Mouse (Mus musculus) heart, postnatal 10 days (tissue): ENCODE data around the gene Pmepa1. TPM values are rescaled to one million over a fixed set of nuclear protein-coding genes. Genes with fewer than 3 reads are reported as not detected.

Experiments used
- DNase-seq, 2 experiments: peaks; one replicate each; pipeline ENCODE4 v3.0.0; 2021
- intact Hi-C: fragments of 180-260 bp; cut with DNase I; formaldehyde crosslinking; loops from one replicate; pipeline ENCODE4 v1.15.1; 2025
- total RNA-seq, 2 experiments: library from RNA; stranded (reverse); gene quantifications; 2 replicates each; pipeline ENCODE4 v1.2.3; 2021

Pmepa1 gene
- total RNA-seq = 10 to 100 TPM; 55.1 to 57.2 TPM

GRCm38 (mm10) chr2:173276409-173276808 is at the start of gene Pmepa1:
TSS of gene Pmepa1 (minus strand) at chr2:173276533.
- DNase-seq = peak; percentile 93 to 96

GRCm38 (mm10) chr2:173321754-173322153 is 45.4 kb upstream of the Pmepa1 start:
- intact Hi-C loops = no loop called here

More at GRCm38 (mm10) chr2:173276409-173276808, at the start of gene Pmepa1:
- intact Hi-C loops = loop anchor here (2.0 to 5.0 kb wide), 2 partner anchors 58 to 176 kb away; no protein-coding TSS in a partner anchor

GRCm38 (mm10) chr2:173321194-173321593 is 44.9 kb upstream of the Pmepa1 start:
- intact Hi-C loops = no loop called here
- no peak for DNase-seq

More at GRCm38 (mm10) chr2:173321754-173322153, 45.4 kb upstream of the Pmepa1 start:
- DNase-seq = no peak

GRCm38 (mm10) chr2:173314291-173314690 is 38.0 kb upstream of the Pmepa1 start:
- intact Hi-C loops = no loop called here

GRCm38 (mm10) chr2:173308486-173308885 is 32.2 kb upstream of the Pmepa1 start:
- intact Hi-C loops = no loop called here

More at GRCm38 (mm10) chr2:173314291-173314690, 38.0 kb upstream of the Pmepa1 start:
- no peak for DNase-seq

GRCm38 (mm10) chr2:173307984-173308383 is 31.7 kb upstream of the Pmepa1 start:
- DNase-seq = peak in 1 of 2 experiments; percentile 18
- intact Hi-C loops = no loop called here

More at GRCm38 (mm10) chr2:173308486-173308885, 32.2 kb upstream of the Pmepa1 start:
- peak in 1 of 2 experiments; percentile 19 for DNase-seq

GRCm38 (mm10) chr2:173307561-173307960 is 31.2 kb upstream of the Pmepa1 start:
- intact Hi-C loops = no loop called here
- peak; percentile 71 to 75 for DNase-seq

GRCm38 (mm10) chr2:173306734-173307525 is 30.6 kb upstream of the Pmepa1 start:
- intact Hi-C loops = no loop called here
- DNase-seq = peak; percentile 86

- intact Hi-C loops = no loop called here
- no peak for DNase-seq
Observed at GRCm38 (mm10) chr2:173305011-173305410, 28.7 kb upstream of the Pmepa1 start.

GRCm38 (mm10) chr2:173300663-173301630 is 24.6 kb upstream of the Pmepa1 start:
- peak in 1 of 2 experiments; percentile 46 for DNase-seq
- intact Hi-C loops = no loop called here

GRCm38 (mm10) chr2:173296408-173296807 is 20.1 kb upstream of the Pmepa1 start:
- no peak for DNase-seq
- intact Hi-C loops = no loop called here

GRCm38 (mm10) chr2:173293042-173293441 is 16.7 kb upstream of the Pmepa1 start:
- intact Hi-C loops = no loop called here
- no peak for DNase-seq

- DNase-seq = no peak
- intact Hi-C loops = no loop called here
Observed at GRCm38 (mm10) chr2:173292551-173292950, 16.2 kb upstream of the Pmepa1 start.

GRCm38 (mm10) chr2:173290981-173291380 is 14.6 kb upstream of the Pmepa1 start:
- intact Hi-C loops = no loop called here
- no peak for DNase-seq

- intact Hi-C loops = no loop called here
- no peak for DNase-seq
Observed at GRCm38 (mm10) chr2:173289928-173290327, 13.6 kb upstream of the Pmepa1 start.

GRCm38 (mm10) chr2:173285816-173286538 is 9.6 kb upstream of the Pmepa1 start:
- intact Hi-C loops = no loop called here
- no peak for DNase-seq

- intact Hi-C loops = no loop called here
- DNase-seq = no peak
Observed at GRCm38 (mm10) chr2:173284771-173285170, 8.4 kb upstream of the Pmepa1 start.

GRCm38 (mm10) chr2:173282191-173282590 is 5.9 kb upstream of the Pmepa1 start:
- intact Hi-C loops = no loop called here

GRCm38 (mm10) chr2:173281021-173281937 is 4.9 kb upstream of the Pmepa1 start:
- peak; percentile 65 to 69 for DNase-seq
- intact Hi-C loops = no loop called here

More at GRCm38 (mm10) chr2:173282191-173282590, 5.9 kb upstream of the Pmepa1 start:
- peak in 1 of 2 experiments; percentile 4 for DNase-seq
